Mouse (Mus musculus): Measurements from ENCODE around the gene C3.

C3 gene

GRCm38 (mm10) chr17:57249186-57250181 is 21.5 kb upstream of the C3 start, which contains the start of gene Trip10:
Gene Trip10, plus strand, starts transcription at chr17:57249455.
- peak; percentile 100 for DNase-seq

DNA sequence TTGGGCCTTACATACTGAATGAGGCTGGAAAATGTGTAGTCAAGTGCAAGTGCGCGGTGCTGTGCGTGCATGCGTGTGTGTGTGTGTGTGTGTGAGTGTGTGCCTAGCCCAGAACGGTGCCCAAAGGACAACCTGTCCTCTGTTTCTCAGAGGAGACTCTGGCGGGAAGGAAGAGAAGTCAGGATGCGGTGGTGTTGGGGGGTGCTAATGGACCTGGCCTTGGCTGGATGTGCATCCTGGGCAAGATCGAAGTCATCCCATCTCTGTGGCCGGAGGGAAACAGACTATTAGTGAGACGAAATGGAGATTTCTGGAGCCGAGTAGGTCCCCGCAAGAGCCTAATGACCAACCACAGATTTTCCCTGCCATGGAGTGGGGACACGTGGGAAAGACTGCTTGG is 20.8 kb upstream of the C3 start:
- DNase-seq = peak; percentile 45

DNA sequence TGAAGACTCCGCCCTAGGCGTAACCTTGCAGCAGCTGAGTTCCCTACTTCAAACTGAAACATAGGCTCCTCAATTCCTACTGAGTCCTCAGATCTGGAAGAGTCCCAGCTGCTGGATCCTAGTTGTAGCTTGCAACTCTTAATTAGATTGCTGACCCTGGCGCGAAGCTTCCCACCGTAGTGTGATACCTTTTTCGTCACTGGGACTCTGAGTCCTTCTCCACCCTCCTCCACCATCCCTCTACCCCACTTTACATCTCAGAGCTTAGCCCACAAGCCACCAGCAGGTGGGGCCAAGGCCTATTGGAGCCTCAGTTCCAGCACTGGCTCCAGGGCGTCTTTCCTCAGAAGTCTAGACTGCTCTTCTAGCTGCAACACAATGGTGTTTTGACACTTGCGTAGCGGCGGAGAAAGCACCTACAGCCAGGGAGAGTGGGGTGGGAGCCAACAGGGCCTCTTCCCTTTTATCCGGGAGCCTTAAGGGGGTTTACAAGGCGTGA is 20.3 kb upstream of the C3 start, which contains the start of gene Gpr108:
Gpr108 (minus strand) TSS at position 246 of the 499 bp plus-strand sequence.
- peak; percentile 93 for DNase-seq

- DNase-seq = peak; percentile 91
Measured at GRCm38 (mm10) chr17:57247393-57248200, 19.7 kb upstream of the C3 start.

DNA sequence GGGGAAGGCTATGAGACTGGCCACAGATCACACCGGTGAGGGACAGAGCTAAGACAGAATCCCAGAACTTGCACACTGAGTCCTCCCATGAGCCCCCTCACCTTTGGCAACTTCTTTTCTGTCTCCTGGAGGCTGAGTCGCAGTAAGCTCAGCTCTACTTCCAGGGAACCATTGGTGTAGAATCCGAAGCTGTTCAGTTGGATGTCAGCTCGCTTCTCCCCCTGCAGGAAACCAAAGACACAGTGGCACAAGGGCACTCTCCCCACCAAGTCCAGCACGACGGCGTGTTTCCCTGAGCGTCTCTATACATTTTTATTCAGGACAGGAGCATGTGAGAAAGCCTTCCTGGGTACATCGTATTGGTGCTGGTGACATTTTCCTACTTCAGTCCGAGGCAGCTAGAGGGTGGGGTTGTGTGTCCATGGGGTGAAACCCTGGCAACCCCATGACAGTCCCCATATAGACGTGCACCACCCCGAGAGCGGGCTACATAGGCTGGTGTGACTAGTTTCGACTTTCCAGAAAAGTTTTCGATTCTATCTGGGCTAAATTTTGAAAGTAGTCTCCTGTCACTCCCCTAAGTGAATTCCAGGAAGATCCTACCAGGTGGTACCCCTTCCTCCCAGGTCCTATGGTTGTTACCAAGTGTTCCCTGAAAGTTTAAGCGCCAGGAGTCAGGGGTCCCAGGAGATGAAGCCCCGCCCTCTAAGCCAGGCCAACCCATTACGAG is 18.9 kb upstream of the C3 start:
- peak; percentile 45 for DNase-seq

GRCm38 (mm10) chr17:57245311-57245929 is 17.5 kb upstream of the C3 start:
- DNase-seq = no peak

- no peak for DNase-seq
Measured at GRCm38 (mm10) chr17:57243650-57244370, 15.9 kb upstream of the C3 start.

DNA sequence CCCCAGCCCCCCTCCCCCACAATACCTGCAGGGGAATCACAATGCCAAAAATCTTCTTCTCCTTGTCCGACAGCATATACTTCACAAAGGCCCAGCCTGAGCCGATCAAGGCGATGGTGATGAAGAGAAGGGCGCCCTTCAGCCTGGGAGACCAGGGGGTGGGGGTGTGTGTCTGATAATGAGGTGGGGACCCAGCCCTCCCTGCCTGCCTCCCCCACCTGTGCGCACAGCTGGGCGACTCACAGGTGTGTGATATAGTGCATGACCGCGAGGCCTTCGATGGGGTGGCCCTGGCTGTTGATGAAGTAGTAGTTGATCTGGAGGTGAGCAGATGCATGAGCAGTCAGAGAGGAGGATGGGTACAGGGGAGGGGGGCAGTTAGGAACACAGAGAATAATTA is 9.2 kb upstream of the C3 start:
- DNase-seq = no peak

DNA sequence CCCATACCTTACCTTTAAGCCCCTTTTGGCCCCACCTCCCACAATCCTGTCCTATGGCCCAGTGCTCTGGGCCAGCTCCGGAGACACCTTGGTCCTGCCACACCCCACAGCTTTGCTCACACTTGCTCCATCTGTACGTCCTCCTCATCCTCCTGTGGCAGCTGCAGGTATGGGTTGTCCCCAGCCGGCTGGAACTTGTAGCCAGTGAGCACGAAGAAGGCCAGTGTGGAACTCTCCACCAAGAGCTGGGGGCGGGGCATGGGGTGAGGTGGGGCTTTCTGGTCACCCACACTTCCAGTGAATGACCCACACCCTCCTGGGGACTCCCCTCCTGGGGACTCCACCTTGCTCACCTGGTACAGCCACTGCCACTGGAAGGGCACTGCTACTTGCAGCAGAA is 7.9 kb upstream of the C3 start:
- no peak for DNase-seq

- DNase-seq = no peak
Measured at GRCm38 (mm10) chr17:57234254-57234928, 6.5 kb upstream of the C3 start.

DNA sequence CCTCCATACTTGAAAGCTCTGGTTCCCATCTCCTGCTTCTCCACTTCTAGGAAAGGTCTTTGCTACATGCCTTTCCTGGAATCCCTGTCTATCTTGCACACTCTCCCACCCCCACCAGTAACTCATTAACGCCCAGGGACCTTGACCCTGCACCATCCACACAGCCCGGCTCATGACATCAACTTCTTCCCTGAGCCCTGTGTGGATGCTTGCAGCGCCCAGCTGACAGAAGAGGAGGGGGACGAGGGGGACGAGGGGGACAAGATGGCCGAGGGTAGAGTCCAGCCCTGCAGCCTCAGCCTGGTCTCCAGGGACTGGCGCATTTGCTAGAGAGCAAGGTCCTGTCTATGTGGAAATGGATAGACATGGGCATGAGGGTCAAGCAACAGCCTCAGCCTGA is 5.1 kb upstream of the C3 start:
- no peak for DNase-seq

- no peak for DNase-seq
Measured at GRCm38 (mm10) chr17:57232200-57232599, 4.3 kb upstream of the C3 start.

DNA sequence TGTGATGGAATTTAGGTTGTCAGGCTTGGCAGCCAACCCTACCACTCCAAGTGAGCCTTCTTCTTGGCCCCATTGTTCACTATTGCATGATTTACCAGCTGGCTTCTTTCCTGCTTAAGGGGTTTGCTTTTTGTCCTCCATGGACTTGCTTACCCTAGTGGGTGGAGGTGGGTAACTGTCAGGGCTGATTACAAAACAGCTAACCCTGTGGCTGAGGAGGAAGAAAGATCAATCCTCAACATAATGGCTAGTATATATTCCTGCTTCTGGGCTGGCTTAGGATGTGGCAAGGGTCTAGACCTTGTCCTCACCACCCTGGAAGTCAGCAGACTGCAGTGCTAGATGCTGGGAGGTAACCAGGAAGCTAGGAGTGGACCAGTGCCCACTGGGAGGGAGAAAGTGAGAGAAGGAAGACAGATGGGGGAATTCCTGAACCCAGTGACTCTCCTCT is 3.4 kb upstream of the C3 start:
- DNase-seq = no peak

- no peak for DNase-seq
Measured at GRCm38 (mm10) chr17:57230728-57231125, 2.8 kb upstream of the C3 start.

GRCm38 (mm10) chr17:57229851-57230727 is 2.2 kb upstream of the C3 start:
- DNase-seq = no peak

DNA sequence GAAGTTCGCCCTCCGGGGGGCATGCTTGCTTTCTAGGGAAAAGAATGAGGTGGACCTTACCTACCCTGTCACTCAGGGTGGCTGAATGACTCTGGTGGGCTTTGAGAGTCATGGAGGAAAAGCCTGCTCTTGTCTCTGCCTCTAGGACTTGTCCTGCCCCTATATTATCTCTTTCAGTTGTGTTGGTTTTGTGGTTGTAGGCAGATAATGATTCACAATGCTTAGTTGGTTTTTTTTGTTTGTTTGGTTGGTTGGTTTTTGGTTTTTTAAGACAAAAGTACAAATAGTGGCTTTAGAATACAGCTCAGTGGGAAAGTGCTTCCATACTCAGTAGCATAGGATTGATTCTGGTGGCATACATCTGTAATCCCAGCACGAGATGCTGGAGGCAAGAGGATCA is 937 bp upstream of the C3 start:
- DNase-seq = no peak

DNA sequence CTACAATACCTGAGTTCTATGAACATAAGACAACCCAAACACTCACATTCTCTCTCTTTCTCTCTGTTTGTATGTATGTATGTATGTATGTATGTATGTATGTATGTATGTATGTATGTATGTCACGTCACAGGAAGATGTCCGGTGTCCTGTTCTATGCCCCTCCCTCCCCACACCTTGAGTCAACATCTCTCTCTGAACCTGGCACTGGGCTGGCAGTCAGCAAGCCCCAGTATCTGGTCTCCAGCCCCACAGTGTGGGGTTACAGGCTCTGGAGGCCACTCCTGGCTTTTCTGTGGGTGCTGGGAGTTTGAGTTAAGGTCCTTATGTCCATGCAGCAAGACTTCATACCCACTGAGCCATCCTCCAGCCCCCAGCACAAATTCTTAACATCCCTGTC is 468 bp downstream of the C3 start:
- no peak for DNase-seq

GRCm38 (mm10) chr17:57223313-57223712 is 4.6 kb downstream of the C3 start:
- no peak for DNase-seq

DNA sequence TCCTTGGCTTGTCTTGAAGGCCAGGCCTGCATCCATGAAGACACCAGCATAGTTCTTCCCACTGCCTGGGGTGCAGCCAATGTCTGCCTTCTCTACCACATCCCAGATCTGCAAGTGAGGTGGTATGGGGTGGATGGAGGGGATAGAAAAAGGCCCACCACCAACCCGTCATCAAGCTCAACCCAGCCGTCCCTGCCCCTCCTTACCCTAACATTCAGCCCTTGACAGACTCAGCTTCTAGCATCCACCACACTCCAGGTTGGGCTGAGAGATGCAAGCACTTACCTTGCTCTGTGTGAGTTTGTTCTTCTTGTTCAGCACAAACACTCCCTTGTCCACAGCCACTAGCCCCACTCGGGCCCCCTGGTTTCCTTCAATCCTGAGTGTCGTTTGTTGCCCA is 6.0 kb downstream of the C3 start:
- DNase-seq = peak; percentile 5

DNA sequence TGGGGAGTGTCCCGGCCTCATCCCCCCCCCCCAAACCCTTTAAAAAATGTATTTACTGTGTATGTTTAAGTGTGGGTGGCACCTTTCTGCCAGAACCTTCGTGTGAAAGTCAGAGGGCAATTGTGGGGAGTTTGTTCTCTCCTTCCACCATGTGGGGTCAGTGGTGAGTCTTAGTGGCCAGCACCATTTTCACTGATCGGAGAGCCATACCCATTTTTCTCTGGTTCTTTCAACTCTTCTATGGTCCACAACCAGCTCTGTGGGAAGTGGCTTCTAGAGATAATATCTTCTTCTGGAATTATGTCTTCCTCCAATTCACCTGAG is 8.1 kb downstream of the C3 start:
- peak; percentile 58 for DNase-seq

Data from thymus, postnatal 4 days (tissue).